Mouse (Mus musculus) 416B (cell line): ENCODE results near the gene Rab1a.
A peak's percentile ranks its signal among the peaks of the same experiment; 100 is the strongest.

Experiments
- DNase-seq: peaks from one replicate; pipeline ENCODE4 v3.0.0; 2011; ENCODE audit warnings: low read depth

Gene Rab1a

GRCm38 (mm10) chr11:20247146-20247855 is 46.1 kb downstream of the Rab1a start:
- no peak for DNase-seq

GRCm38 (mm10) chr11:20248277-20248676 is 47.0 kb downstream of the Rab1a start:
- DNase-seq: peak; percentile 75

GRCm38 (mm10) chr11:20248840-20249239 is 47.6 kb downstream of the Rab1a start:
- DNase-seq: peak; percentile 50

- peak; percentile 95 for DNase-seq
These were observed 48.3 kb downstream of the Rab1a start, which contains the start of gene Cep68 for GRCm38 (mm10) chr11:20249296-20250110. TSS of gene Cep68 (minus strand) at chr11:20249429.

- DNase-seq: peak; percentile 37
These were observed 49.4 kb downstream of the Rab1a start for GRCm38 (mm10) chr11:20250476-20251178.

- DNase-seq: no peak
These were observed 51.9 kb downstream of the Rab1a start for GRCm38 (mm10) chr11:20253088-20253487.

GRCm38 (mm10) chr11:20254791-20255190 is 53.6 kb downstream of the Rab1a start:
- DNase-seq: no peak

- peak; percentile 51 for DNase-seq
These were observed 61.6 kb downstream of the Rab1a start for GRCm38 (mm10) chr11:20262628-20263380.

- no peak for DNase-seq
These were observed 68.7 kb downstream of the Rab1a start for GRCm38 (mm10) chr11:20269885-20270284.

- no peak for DNase-seq
These were observed 74.7 kb downstream of the Rab1a start for GRCm38 (mm10) chr11:20275974-20276373.
